Mouse (Mus musculus) small intestine, adult 2 months (tissue): ENCODE data around the gene Usp46. TPM values are rescaled to one million over a fixed set of nuclear protein-coding genes. Genes with fewer than 3 reads are reported as not detected.

Experiments used
- H3K27ac ChIP-seq: fragments of 200-500 bp; 2 replicates; pipeline ENCODE4 v1.5.1; 2012; ENCODE audit warnings: low read depth, low read length, control low read depth, inconsistent platforms; ENCODE audit not compliant: insufficient read depth
- H3K27me3 ChIP-seq: fragments of 200-500 bp; 2 replicates; pipeline ENCODE4 v1.6.1; 2012; ENCODE audit warnings: mild to moderate bottlenecking, moderate library complexity, low read length, inconsistent platforms; ENCODE audit not compliant: control insufficient read depth, insufficient read depth
- H3K36me3 ChIP-seq: fragments of 200-500 bp; 2 replicates; pipeline ENCODE4 v1.6.1; 2012; ENCODE audit warnings: mild to moderate bottlenecking, low read length, control low read depth, inconsistent platforms; ENCODE audit not compliant: control insufficient read depth, insufficient read depth
- H3K4me1 ChIP-seq: fragments of 200-500 bp; 2 replicates; pipeline ENCODE4 v1.6.1; 2012; ENCODE audit warnings: low read length, inconsistent platforms, mixed read lengths; ENCODE audit not compliant: control insufficient read depth, insufficient read depth, insufficient read length
- H3K4me3 ChIP-seq: fragments of 200-500 bp; 2 replicates; pipeline ENCODE4 v1.5.1; 2012; ENCODE audit warnings: low read depth, mild to moderate bottlenecking, control low read depth, inconsistent platforms, low read length, moderate library complexity
- CTCF ChIP-seq: fragments of 200-500 bp; IDR thresholded peaks from 2 replicates; pipeline ENCODE4 v1.5.1; 2012; ENCODE audit warnings: low read depth, mild to moderate bottlenecking, control low read depth, inconsistent platforms, low read length, moderate library complexity, mixed read lengths; ENCODE audit not compliant: insufficient replicate concordance, insufficient read length; ENCODE audit errors: extremely low read depth
- POLR2A ChIP-seq: fragments of 200-500 bp; IDR thresholded peaks from 2 replicates; pipeline ENCODE4 v1.6.1; 2012; ENCODE audit warnings: low read depth, mild to moderate bottlenecking, control low read depth, inconsistent platforms, low read length, moderate library complexity
- WGBS: fragments of 180-500 bp; shearing (Covaris S2); methylation state at CpG from one replicate; pipeline ENCODE4 v1.1.7; 2018; 5-methylcytosine and 5-hydroxymethylcytosine counted together
- polyA plus RNA-seq: library from polyadenylated mRNA; depleted of rRNA; stranded (reverse); fragments of >200 nt; gene quantifications from 2 replicates; pipeline ENCODE4 v1.2.3, GENCODE M21; 2012

Usp46 gene
- polyA plus RNA-seq, 1 experiment = 0.96 TPM

GRCm38 (mm10) chr5:74096060-74096459 is 27.8 kb upstream of the Usp46 start:
- 91% methylated on average over 1 of the region's 1 CpGs for WGBS
- TF ChIP-seq POLR2A (no peak), CTCF (no peak)
- no peaks in the 10 kb centered on the region for H3K4me1 ChIP-seq

GRCm38 (mm10) chr5:74095611-74096010 is 27.4 kb upstream of the Usp46 start:
- no peak for TF ChIP-seq POLR2A
- TF ChIP-seq CTCF = no peak
- Histone ChIP-seq H3K27me3 (no peaks in the 10 kb centered on the region), H3K4me3 (no peak overlapping the region), H3K27ac (no peak overlapping the region), H3K4me1 (no peaks in the 10 kb centered on the region), H3K36me3 (peaks cover 13% of the 10 kb centered on the region)
- 82% methylated on average over 2 of the region's 2 CpGs for WGBS

More at GRCm38 (mm10) chr5:74096060-74096459, 27.8 kb upstream of the Usp46 start:
- peaks cover 13% of the 10 kb centered on the region for H3K36me3 ChIP-seq
- no peak overlapping the region for H3K4me3 ChIP-seq
- no peak overlapping the region for H3K27ac ChIP-seq
- no peaks in the 10 kb centered on the region for H3K27me3 ChIP-seq

GRCm38 (mm10) chr5:74094841-74095437 is 26.7 kb upstream of the Usp46 start:
- WGBS = 86% methylated on average over 8 of the region's 8 CpGs
- TF ChIP-seq POLR2A = no peak
- TF ChIP-seq CTCF = no peak
- Histone ChIP-seq H3K27me3 (no peaks in the 10 kb centered on the region), H3K27ac (no peak overlapping the region), H3K36me3 (peaks cover 13% of the 10 kb centered on the region), H3K4me1 (no peaks in the 10 kb centered on the region), H3K4me3 (no peak overlapping the region)

DNA sequence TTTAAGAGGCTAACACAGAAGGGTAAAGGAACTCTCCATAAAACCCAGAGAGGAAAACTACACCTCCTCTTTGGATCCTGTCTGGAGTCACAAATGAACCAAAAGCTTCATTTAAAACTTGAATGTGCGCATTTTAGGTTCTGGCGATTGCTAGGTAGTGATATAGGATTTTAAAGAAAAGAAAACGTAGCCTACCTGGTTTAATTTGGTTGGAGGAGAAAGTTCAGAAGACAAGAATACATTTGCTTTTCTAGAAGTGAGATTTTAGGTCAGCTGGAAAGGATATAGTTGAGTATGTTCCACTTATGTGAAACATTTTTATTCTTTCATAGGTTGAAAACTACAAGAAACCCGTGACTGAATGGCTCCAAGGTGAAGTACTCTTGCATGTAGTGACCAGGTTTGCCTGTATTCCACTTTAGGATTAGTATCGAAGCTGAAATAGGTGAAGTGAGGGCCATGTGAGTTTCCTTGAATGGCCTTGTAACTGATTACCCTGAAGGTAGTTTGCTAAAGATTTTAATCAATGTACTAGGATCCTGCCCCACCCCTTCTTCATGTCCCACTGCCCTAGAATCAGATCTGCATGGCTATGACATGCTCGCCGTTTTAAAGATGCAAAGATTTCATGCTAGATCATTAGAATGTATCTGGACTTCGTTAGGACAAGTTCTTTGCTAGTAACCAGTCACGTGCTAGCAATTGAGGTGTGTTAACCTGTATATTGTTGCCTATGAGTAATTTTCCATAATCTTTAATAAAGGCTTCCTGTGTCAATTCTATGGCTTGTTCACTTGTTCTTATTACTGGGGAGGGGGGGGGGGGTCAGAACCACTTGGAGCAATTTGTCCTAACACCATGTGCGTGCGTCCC is 25.6 kb upstream of the Usp46 start:
- WGBS = 19% methylated on average over 11 of the region's 11 CpGs
- no peak for TF ChIP-seq CTCF
- no peak for TF ChIP-seq POLR2A
- H3K36me3 ChIP-seq = peaks cover 13% of the 10 kb centered on the region
- H3K27ac ChIP-seq = peak overlapping the region; percentile 85
- H3K27me3 ChIP-seq = no peaks in the 10 kb centered on the region
- H3K4me3 ChIP-seq = peak overlapping the region; percentile 76
- no peaks in the 10 kb centered on the region for H3K4me1 ChIP-seq

DNA sequence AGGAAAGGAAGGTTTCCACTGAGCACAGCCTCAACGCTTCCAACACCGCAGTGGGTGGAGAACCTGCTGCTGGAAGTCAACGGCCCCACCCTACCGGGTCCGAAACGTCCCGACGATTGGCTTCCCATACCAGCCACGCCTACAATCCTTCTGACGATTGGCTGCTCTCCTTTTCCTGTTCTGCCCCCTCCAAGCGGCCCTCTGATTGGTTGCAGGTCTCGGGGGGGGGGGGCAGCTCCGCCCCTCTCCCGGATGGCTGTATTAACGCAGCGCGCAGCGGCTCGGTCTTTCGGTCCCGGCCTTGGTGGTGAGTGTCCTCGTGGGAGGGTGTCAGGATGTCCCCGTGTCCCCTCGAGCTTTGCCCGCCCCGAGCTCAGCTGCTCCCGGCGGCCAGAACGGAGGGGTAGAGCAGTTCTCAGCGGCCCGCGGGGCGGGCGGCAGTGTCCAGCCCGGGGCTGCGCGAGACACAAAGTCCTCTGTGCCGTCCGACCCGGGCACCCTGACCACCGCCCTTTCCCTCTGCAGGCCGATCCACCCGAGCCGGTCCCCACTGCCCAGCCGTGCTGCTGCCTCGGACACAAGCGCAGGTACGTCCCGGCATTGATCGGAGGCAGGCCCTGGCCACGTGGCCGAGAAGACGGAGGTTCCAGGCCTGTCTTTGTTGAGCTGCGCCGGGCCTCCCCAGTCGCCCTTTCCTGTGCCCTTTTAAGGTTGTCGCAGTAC is 24.8 kb upstream of the Usp46 start:
- H3K36me3 ChIP-seq = peaks cover 13% of the 10 kb centered on the region
- peak overlapping the region; percentile 76 for H3K4me3 ChIP-seq
- WGBS = 1% methylated on average over 57 of the region's 57 CpGs
- peak; percentile 47 for TF ChIP-seq POLR2A
- no peak for TF ChIP-seq CTCF
- no peaks in the 10 kb centered on the region for H3K27me3 ChIP-seq
- no peaks in the 10 kb centered on the region for H3K4me1 ChIP-seq
- H3K27ac ChIP-seq = peak overlapping the region; percentile 85

DNA sequence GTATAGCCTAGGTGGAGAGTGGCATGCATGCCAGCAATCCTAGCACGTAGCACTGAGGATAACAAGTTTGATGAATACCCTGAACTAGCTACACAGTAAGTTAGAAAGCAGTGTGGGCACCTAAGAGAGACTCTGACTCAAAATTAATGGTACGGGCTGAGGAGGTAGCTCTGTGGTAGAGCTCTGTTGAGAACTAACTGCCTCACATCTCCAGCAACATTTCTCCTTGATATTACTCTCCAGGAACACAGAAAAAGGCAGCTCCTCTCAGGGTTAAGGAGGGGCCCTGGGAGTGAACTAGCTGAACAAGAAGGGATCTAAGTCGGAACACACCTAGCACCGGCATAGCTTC is 24.2 kb upstream of the Usp46 start:
- Histone ChIP-seq H3K27ac (peak overlapping the region; percentile 38), H3K4me1 (no peaks in the 10 kb centered on the region), H3K4me3 (peak overlapping the region; percentile 14; the same call in 1 of the 2 replicates), H3K27me3 (no peaks in the 10 kb centered on the region), H3K36me3 (peaks cover 13% of the 10 kb centered on the region)
- TF ChIP-seq CTCF (no peak), POLR2A (no peak)
- WGBS = 41% methylated on average over 4 of the region's 4 CpGs

GRCm38 (mm10) chr5:74089643-74090042 is 21.4 kb upstream of the Usp46 start:
- peaks cover 4% of the 10 kb centered on the region for H3K36me3 ChIP-seq
- WGBS = 83% methylated on average over 3 of the region's 3 CpGs
- no peaks in the 10 kb centered on the region for H3K27me3 ChIP-seq
- H3K4me3 ChIP-seq = no peak overlapping the region
- no peak for TF ChIP-seq CTCF
- no peak for TF ChIP-seq POLR2A
- no peaks in the 10 kb centered on the region for H3K4me1 ChIP-seq
- H3K27ac ChIP-seq = no peak overlapping the region
